Mouse (Mus musculus) ovary, postnatal 10 days (tissue): ENCODE data around the gene Ly6g6e.
A peak's percentile ranks its signal among the peaks of the same experiment; 100 is the strongest.
"Not testable (repeated sequence)": the region's sequence is repeated elsewhere in the genome, so short reads cannot be mapped to it uniquely, and the experiment has no call there.

Experiments
- DNase-seq: peaks from one replicate; pipeline ENCODE4 v3.0.0; 2022; ENCODE audit warnings: low spot score

Gene Ly6g6e

DNA sequence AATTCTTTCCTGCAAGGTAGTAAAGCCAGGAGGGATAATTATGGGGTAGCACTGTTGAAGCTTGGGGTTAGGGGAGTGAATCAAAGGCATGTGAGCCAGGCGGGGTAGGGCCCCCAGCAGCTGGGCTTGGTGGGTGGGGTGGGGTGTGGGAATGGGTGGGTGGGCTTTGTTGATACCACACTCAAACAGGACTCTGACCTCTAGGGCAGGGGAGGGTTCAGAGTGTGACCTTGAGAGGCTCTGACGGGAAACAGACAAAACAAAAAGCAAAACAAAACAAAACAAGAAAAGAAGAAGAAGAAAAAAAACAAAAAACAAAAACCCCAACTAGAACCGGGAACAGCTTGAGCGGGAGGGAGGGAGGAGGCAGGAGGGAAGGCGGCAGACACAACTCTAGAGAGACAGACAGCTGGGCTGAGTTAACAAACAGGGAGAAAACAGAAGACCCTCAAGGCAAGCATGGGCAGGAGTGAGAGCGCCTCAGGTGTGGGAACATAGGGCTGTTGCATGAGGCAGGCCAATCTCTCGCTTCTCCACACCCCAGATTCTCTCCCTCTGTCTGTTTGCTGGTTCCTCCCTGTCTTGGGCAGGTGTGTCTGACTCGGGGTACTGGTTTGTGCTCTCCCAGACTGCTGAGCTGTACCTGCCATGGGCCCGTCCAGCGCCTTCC is at the start of gene Ly6g6e:
Gene Ly6g6e (plus strand): TSS at position 396 of the 670 bp plus-strand sequence.
- DNase-seq = no peak

DNA sequence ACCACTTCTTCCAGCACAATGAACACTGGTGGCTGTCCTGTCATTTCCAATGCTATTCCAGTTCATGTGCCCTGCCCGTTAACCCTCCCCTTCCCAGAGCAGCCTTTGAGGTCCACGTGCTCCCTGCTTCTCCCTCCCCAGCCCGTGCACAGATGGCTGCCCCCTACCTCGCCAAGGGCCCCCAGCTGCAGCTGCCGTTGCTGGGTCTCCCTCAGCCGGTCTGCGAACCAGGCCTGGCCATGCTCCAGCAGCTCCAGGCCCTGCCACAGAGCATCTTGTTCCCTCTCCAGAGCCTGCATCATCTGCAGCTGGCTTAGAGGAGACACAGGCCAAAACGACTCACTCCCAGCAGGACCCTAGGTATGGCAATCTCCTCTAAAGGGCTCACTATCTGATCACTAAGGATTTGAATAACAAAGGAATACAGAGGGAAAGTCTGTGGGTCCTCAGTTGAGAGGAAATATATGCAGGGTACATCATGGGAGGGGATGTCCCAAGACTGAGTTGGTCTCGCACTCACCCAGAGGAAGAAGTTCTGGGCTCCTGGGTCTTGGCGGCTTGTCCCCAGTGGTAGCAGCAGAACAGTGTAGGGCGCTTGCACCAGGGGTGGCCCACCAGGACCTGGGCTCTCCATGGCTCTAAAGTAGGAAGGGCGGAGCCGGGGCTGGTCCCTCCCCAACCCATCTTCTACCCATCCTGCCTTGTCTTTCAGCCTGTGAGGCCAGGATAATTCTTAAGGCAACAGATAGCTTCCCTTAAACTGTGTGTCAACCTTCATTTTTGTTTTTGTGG is 49.2 kb upstream of the Ly6g6e start, which contains the start of gene Sapcd1:
Gene Sapcd1 (minus strand): TSS at position 740 of the 792 bp plus-strand sequence.
- DNase-seq = no peak

DNA sequence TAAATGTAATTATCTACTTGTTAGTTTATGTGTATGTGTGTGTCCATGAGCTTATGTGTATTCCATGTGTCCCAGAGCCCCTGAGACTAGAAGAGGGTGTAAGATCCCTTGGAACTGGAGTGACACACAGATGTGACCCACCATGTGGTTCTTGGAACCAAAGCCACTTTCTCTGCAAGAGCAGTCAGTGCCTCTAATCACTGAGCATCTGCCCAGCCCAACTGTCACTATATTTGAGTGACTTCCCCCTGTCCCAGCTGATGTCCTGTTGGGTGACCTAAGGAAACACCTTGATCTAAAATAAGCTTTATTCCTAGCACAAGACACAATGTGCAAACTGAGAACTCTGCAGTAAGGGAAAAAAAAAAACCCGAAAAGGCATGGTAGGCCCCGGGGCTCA is 48.4 kb upstream of the Ly6g6e start:
- no peak for DNase-seq

DNA sequence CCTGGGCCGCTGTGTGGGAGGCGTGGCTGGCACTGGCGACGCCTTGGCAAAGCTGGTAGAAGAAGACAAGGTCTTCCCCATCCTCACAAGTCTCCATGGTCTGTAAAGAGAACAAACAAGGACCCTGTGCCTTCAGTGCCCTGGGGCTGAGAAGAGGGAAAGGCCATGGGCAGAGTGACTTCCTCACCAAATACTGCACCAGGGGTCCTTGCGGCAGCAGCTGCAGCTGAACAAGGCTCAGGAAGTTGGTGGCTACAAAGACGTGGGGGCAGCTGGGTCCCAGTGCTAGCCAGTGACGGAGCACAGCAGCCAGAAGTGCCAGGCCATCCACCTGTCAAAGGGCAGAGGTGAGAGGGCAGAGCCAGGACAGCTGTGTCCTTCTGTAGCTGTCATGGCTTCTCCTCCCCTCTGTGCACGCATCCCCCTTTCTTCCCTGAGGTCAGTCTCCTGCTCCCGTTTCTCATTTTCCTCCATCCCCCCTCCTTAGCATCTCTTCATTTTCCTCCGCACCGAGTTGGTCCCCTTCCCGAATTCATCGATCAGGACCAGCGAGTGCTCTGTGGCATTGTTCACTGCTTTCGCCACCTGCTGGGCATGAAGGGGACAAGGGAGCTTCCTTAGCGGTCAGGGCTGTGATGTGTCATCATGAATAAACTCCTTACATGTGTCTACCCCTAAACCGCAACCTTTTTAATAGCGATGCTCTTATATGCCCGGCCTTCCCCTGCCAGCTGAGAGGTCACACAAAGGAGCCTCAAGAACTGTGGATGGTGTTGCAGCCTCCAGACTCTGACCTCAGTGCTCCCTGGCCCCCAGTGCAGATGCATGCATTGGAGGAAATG is 46.8 kb upstream of the Ly6g6e start:
- DNase-seq = no peak

DNA sequence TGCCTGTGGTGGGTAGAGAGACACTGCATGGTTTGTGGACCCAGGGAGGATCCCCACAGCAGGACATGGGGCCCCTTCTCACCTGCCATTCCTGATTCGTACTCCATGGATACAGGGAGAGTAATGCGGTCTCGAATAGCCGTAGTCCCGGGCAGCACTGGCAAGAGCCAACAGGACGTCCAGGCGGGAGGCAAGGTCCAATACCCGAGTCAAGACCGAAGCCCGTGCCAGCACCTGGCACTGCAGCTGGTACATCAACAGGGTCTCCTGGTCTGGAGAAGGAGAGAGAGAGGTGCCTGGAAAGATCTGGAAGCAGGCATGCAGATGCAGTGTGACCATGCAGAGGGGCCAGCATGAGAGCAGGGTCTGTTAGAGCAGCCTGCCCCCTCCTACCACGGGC is 45.4 kb upstream of the Ly6g6e start:
- no peak for DNase-seq

DNA sequence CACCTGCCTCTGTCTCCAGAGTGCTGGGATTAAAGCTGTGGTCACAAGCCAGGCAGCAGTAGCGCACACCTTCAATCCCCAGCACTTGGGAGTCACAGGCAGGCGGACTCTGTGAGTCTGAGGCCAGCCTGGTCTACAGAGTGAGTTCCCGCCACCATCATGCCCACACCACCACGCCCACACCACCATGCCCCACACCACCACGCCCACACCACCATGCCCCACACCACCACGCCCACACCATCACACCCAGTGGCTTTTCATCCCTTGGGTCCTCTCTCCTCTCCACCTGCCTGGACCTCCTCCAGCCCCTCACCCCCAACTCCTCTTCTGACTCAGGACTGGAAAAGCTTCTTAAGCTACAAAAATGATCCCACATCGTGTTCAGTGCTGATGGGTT is 44.8 kb upstream of the Ly6g6e start:
- DNase-seq = no peak

DNA sequence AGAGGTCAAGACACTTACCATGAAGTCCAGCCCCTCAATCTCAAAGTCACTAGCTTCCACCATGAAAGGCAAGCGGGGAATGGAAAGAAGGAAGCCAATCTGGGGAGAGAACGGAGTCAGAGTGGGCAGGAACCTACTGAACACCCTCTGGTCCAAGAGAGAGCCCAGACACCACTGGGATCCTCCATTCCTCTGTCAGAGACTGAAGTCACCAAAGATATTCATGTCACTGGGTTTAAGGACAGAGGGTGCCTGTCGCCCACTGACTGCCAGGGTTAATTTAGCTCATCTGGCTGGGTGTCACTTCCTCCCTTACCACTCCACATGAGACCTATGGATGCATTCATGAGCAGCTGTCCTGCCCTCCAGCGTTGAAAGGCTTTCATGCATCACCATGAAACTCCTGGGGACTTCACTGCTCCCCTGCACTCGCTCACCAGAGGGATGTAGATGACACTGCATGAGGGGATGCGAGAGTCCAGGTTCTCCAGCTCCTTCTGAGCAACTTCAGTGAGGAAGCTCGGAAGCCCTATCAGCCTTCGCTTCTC is 44.3 kb upstream of the Ly6g6e start:
- DNase-seq = no peak

DNA sequence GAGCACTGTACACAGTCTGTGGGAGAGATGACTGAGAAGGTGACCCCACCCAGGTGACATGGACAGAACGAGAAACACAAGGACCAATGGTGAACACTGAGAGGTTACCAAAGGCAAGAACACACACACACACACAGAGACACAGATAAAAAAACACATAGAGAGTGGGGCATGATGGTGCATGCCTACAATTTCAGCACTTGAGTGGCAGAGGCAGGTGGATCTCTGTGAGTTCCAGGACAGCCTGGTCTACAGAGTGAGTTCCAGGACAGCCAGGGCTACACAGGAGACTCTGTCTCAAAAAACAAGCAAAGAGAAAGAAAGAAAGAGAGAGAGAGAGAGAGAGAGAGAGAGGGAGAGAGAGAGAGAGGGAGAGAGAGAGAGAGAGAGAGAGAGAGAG is 43.0 kb upstream of the Ly6g6e start:
- not testable (repeated sequence) for DNase-seq

DNA sequence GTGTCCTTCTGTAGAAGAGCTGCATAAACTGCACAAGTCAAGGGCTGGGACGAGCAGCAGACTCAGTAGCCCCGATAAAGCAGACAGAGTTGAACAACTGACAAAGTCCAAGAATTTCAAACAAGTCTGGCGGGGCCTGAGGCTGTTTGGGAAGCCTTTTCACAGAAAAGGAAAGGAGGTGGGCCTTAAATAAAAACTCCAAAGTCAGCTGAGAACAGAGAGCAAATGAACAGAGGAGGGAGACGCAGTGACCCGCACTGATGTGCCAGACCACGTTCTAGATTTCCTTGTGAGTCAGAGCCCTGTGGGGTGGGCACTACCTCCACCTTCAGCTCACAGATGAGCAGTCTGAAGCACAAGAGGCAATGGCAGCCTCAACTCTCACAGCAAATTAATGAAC is 41.8 kb upstream of the Ly6g6e start:
- no peak for DNase-seq

DNA sequence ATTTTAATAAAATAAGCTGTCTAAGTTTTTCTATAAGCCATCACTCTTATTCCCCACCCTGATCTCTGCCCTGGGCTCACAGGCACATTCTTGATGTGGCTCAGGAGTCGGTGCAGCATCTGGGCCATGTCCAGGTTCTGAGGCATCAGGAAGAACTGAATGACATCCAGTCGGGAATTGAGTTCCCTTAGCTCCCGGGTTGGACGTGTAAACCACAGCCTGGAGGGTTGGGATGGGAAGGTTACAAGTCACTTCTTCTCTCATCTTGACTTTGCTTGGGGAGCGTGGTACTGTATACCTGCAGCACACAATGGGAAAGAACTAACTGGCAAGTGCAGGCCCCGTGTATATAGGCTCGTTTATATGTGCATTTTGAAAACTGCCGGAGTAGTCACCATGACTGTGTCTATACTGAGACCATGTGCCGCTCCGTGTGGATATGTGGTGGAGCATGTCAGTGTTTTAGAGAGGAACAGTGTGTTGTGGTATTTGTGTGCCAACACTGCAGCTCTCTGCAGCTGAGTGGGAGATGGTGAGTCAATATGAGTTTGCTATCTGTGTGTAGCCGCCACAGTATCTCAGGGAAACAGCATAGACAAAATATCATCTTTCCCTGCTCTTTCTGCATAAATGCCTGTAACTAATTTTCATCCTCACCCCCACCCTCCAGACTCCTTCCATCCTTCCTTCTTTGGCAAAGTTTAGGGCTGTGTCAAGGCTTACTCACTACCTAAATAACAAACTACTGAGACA is 37.4 kb upstream of the Ly6g6e start:
- no peak for DNase-seq

DNA sequence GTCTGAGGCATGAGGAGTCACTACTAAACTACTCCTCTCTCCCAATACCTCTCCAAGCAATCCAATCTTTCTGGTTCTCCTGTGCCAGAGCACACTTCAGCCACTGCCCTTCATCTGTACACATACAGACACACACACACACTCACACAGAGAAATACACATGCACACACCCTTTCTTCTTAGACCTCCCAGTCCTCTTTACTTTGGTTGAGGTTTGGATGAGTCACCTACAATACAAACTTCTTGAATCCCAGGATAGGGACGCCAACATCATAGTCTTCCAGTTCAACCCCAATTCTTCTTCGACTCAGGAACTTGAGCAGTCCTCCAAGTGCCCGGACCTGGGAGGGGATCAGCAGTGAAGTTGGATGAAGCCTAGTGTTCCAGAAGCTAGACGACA is 32.9 kb upstream of the Ly6g6e start:
- no peak for DNase-seq

DNA sequence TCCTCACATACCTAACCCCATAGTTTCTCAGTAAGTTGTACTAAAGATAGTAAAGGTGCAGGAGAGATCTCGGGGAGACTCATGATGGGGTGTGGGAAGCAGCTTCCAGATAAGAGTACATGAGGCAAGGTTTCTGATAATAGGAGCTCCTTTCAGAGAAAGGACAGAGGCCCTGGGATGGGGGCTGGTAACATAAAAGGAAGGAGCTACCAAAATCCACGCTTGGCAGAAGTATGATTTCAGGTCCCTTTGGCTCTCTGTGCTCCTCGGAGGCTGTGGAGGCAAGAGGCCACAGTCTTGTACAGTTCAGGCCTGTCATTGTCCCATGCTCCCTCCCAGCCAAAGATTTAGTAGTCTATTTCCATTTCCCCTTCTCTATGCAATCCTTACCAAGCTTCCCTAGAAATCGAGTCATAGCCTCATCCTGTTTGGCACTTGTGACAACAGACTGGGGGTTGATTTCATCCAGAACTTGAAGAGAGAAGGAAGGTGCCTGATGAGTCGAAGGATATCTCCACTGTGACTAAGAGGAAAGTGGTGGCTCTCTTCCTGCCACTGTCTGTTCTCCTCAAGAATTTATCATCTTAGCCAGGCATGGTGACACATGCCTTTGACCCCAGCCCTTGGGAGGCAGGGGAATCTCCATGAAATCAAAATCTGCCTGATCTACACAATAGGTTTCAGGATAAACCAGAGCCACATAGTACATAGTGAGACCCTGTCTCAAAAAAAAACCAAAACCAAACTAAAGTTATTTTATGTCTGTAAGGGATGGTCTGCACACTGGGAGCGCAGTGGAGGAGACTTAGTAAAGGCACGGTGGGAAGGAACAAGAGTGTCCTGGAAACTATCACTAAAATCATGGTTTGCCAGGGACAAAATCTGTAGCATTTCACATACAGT is 31.5 kb upstream of the Ly6g6e start:
- DNase-seq = no peak

DNA sequence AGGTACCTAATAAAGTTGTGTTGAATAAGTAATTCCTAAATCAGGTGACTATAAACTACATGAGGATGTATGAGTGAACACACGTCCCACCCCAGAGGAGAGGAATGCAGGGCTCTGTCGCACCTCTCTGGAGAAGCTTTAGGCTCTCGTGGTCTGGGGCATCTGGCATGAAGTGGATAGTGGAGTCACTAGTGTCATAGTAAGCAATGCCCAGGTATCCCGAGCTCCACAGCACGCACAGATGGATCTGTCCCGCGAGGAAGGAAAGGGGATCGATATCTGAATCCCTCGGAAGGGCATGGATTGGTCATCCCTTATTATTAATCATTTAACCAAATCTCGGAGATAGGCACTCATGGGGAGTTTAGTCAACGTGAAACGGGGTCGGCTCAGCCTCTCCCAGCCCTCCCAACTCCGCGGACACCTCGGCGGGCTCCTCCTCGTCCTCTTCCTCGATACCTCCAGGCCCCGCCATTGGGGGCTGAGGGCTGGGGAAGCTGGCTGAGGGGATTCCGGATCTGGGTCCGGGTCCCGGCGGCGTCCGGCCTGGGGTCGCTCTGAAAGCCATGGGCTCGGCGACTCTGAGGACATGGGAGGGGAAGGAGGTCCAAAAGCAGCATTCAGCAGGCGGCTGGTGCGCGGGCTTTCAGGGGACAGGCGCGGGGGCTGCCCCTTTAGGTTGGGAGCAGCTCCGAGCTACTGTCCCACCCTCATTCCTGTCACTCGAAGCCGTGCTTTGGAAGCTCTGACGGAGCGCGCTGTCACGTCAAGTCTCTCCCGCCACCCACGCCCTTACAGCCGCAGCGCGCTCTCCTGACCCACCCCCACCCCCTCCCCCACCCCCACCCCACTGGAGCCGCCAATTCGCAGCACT is 30.7 kb upstream of the Ly6g6e start:
- DNase-seq = peak; percentile 48

DNA sequence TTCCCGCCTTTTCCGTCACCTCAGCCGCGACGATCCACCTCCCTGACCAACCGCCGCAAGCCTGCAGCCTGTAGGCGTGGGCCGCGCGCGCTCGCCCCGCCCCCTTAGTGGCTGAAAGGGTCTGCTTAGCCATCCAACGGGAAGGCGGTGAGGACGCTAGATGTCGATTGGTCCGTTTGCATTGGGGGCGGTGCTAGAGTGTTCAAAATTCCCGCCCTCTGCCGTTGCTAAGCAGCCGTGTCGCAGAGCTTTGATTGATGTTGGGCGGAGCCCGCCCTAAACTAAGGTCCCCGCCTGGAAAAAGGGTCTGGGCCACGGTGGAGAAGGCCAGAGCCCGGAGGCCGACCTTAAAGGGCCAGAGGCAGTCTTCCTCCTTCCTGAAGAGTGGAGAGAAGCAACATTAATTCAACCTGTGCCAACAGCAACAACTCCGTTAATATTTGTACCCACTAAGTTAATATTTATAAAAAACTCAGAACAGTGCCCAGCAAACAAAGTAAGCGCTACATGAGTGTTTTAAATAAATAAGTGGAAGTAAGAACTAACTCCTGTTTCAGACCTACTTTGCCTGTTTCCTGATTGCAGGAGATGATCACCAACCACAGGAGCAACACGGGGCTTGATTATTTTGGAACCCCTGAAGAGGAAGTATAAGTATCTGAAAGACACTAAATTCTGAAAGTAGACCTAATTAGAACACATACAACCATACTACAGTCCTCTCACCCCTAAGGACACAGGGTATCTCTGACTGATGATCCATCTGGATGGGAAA is 29.8 kb upstream of the Ly6g6e start, which contains the start of gene Msh5:
Gene Msh5 (minus strand): TSS at position 65 of the 775 bp plus-strand sequence.
- DNase-seq = peak; percentile 88

DNA sequence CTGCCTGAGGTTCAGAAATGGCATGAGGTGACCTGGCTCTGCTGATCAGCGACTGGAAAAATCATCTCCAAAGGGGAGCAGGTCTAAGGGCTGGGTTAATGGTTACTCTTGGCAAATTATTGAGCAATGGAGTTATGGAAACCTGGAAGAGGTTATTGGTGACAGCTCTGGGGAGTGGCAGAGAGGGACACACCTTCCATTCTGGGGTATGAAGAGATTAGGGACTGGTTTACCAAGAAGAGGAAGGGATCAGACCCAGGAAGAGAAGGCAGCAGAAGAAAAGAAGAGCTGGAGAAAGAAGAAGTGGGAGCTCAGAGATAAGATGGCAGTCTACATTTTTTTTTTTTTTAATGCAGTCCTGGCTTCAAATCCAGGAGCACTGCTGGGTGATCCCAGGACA is 29.0 kb upstream of the Ly6g6e start:
- DNase-seq = no peak

DNA sequence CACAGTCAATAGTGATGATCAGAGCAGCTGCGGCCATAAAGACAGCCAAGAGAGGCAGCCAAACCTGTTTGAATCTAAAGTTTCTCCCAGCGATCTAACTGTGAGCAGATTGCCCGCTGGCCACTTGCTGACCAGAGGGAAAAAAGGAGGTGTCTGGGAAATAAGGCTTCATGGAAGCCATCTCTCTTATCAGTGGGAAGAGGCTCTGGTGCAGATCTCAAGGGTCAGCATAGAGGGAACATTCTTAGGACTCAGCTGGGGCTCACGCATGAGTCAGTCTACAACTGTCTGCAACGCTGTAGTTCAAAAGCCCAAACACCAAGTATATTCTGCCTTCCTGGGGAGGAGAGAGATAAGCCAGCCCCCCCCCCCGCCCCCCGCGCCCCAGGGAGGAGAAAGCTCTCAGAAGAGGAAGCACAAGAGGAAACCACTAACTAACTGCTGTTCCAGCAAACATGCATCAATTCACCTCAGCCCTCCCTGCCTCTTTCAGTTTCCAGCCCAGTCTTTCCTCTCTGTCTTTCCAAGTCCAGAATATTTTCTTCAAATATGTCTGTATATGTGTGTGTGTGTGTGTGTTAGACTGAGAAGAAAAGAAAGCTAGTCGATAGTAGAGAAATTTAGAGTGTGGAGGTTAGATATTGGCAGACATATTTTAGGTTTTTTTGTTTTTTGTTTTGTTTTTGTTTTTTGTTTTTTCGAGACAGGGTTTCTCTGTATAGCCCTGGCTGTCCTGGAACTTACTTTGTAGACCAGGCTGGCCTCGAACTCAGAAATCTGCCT is 28.4 kb upstream of the Ly6g6e start:
- no peak for DNase-seq

DNA sequence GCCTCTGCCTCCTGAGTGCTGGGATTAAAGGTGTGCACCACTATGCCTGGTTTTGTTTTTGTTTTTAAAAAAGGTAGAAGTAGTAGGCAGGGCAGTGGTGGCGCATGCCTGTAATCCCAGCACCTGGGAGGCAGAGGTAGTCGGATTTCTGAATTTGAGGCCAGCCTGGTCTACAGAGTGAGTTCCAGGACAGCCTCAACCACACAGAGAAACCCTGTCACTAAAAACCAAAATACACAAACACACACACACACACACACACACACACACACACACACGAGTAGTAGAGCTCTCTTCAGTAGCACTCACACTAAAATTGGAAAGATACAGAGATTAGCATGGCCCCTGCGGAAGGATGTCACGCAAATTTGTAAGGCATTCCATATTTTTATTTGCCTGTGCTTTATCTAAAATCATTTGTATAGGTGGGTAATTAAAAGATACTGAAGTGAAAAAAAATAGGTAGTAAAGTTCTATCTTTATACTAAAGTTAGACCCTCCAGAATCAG is 27.7 kb upstream of the Ly6g6e start:
- DNase-seq = no peak

DNA sequence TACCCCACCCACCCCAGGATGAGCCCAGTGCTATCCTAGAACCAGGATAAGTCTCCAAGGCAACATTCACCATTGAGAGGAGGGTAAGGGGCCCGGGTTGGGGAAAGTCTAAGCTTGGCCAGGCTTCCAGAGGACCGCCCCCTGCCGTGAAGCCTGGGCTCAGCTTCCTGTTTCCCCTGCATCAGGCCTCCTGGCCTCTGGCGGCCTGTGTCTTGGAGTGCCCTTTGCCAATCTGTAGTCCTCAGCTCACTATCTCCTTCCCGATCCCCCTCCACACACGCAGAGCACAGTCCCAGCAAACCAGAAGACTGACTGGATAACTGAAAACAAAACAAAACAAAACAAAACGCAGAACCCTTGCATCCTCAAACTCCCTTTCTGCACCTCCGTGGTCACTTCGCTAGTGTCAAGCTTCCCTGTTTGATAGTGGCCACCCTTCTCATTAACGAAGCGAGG is 27.1 kb upstream of the Ly6g6e start, which contains the start of gene Clic1:
Gene Clic1 (plus strand): TSS at position 406 of the 456 bp plus-strand sequence.
- peak; percentile 55 for DNase-seq
